In genomic region chr2:74713239-74714150, GRCm38 (mm10) we compare ENCODE assay signal across 15 mouse cellular contexts. TPM values are rescaled to one million over a fixed set of nuclear protein-coding genes. Genes with fewer than 3 reads are reported as not detected.
A peak's percentile ranks its signal among the peaks of the same experiment; 100 is the strongest.
DNase-seq lines count a peak whose midpoint lies in the region; ATAC-seq and TF ChIP-seq lines count a peak whose summit lies in the region.
"Had no signal": no experiment of that assay in that cellular context is flagged by ENCODE, and none has a peak within 500 bp of the region (broad histone marks: within the 10 kb centered on the region; RNA-seq: fewer than 3 reads in every experiment).

No protein-coding gene starts in this region.

- peaks cover 65% of the 10 kb centered on the region for H3K27me3 ChIP-seq in intestine, embryonic 14.5 days (replicated peaks; ENCODE audit: control insufficient read depth, insufficient read depth, low read length)

- DNase-seq in gastrocnemius, adult 2 months, result peak; percentile 17
- DNase-seq in gastrocnemius, postnatal 10 days, result no peak
- DNase-seq in NIH3T3 (ENCODE audit: low read depth), result peak; percentile 28
- no peak for DNase-seq in intestine, embryonic 14.5 days (ENCODE audit: low spot score)
- DNase-seq in neural tube, embryonic 10.5 days (ENCODE audit: extremely low spot score, low spot score), result peak; percentile 48
- no peak for DNase-seq in layer of hippocampus, adult 8-10 months (ENCODE audit: low spot score in 2 of 2)
- no peak for DNase-seq in cerebellum, adult 9-11 months
- DNase-seq in layer of hippocampus, adult 11-12 months (ENCODE audit: low spot score), result no peak
- DNase-seq: liver, embryonic 13.5 days; thymus, adult 18-20 months had no signal

- TF ChIP-seq CTCF in gastrocnemius, adult 2 months (IDR thresholded peaks at IDR 0.05), result no peak

- no peaks in the 10 kb centered on the region for H3K9me3 ChIP-seq in intestine, embryonic 14.5 days (ENCODE audit: control insufficient read depth, low read length)
- H3K9me3 ChIP-seq: G1E; liver, embryonic 13.5 days; midbrain, embryonic 13.5 days had no signal

- ATAC-seq in intestine, embryonic 14.5 days (replicated peaks; ENCODE audit: low FRiP score, low TSS enrichment, low read depth), result no peak
- ATAC-seq: inflammation-experienced regulatory T-cells, adult 6 months; midbrain, embryonic 13.5 days had no signal

- intact Hi-C loops in gastrocnemius, adult 2 months (cut with DNase I), result loop anchor here (5.0 kb wide), 1 partner anchor 114 kb away; the partner anchor contains the start of gene Mtx2

- no peaks in the 10 kb centered on the region for H3K36me3 ChIP-seq in intestine, embryonic 14.5 days (ENCODE audit: control insufficient read depth, insufficient read depth, low read length)
- H3K36me3 ChIP-seq: G1E; liver, embryonic 13.5 days; midbrain, embryonic 13.5 days had no signal

- 0 out of 2 replicates have a peak, but pooled peaks cover 3% of the 10 kb centered on the region for H3K4me1 ChIP-seq in intestine, embryonic 14.5 days (replicated peaks; ENCODE audit: control insufficient read depth, insufficient read depth, low read length)
- H3K4me1 ChIP-seq: liver, embryonic 13.5 days had no signal

- peak overlapping the region; percentile 62 for H3K4me2 ChIP-seq in intestine, embryonic 14.5 days (ENCODE audit: low read length)
- H3K4me2 ChIP-seq: liver, embryonic 13.5 days; midbrain, embryonic 13.5 days had no signal

- peak overlapping the region; percentile 95 for H3K27ac ChIP-seq in gastrocnemius, adult 2 months
- H3K27ac ChIP-seq in intestine, embryonic 14.5 days (ENCODE audit: low read depth), result peak overlapping the region; percentile 1; the same call in 1 of the 2 replicates
- H3K27ac ChIP-seq: left cerebral cortex, adult 2 months; liver, embryonic 13.5 days; midbrain, embryonic 13.5 days had no signal

- 18% methylated on average over 19 of the region's 19 CpGs for WGBS in intestine, embryonic 14.5 days

- H3K9ac ChIP-seq in intestine, embryonic 14.5 days (ENCODE audit: low read length), result peak overlapping the region; percentile 51; the same call in 1 of the 2 replicates
- H3K9ac ChIP-seq: liver, embryonic 13.5 days; midbrain, embryonic 13.5 days had no signal

- H3K4me3 ChIP-seq in gastrocnemius, adult 2 months, result peak overlapping the region; percentile 93
- H3K4me3 ChIP-seq in intestine, embryonic 14.5 days (ENCODE audit: low read depth, low read length), result peak overlapping the region; percentile 59
- H3K4me3 ChIP-seq: left cerebral cortex, adult 2 months; liver, embryonic 13.5 days; midbrain, embryonic 13.5 days had no signal

RNA-seq across cellular contexts. Expression of gene Hoxd4, which starts 1.8 kb away (rescaled TPM):
- 1 to 10 TPM; 1.4 to 2.0 TPM for total RNA-seq in gastrocnemius, adult 2 months (2021)
- 1 to 10 TPM; 2.1 to 4.8 TPM for total RNA-seq in gastrocnemius, postnatal 10 days (2021)
- polyA plus RNA-seq in intestine, embryonic 14.5 days (2014; fragmentation: Nextera tagmentation; extraction: Ambion mirVana), result 1.6 and 2.9 TPM in 2 replicates
- not detected for total RNA-seq in layer of hippocampus, adult 8-10 months (2022)
- total RNA-seq: left cerebral cortex, adult 2 months had no signal
- polyA plus RNA-seq: inflammation-experienced regulatory T-cells, adult 6 months; liver, embryonic 13.5 days; midbrain, embryonic 13.5 days had no signal

RNA-seq across cellular contexts. Expression of gene Hoxd3, which starts 1.8 kb away (rescaled TPM):
- total RNA-seq in gastrocnemius, adult 2 months (2021), result not detected
- total RNA-seq in gastrocnemius, postnatal 10 days (2021), result under 1 TPM in 1 of 2 experiments, not detected in 1; 0.26 TPM
- 27.6 and 27.8 TPM in 2 replicates for polyA plus RNA-seq in intestine, embryonic 14.5 days (2014; fragmentation: Nextera tagmentation; extraction: Ambion mirVana)
- not detected for total RNA-seq in layer of hippocampus, adult 8-10 months (2022)
- total RNA-seq: left cerebral cortex, adult 2 months had no signal
- polyA plus RNA-seq: inflammation-experienced regulatory T-cells, adult 6 months had no signal

RNA-seq across cellular contexts. Expression of gene Hoxd8, which starts 9.1 kb away (rescaled TPM):
- total RNA-seq in gastrocnemius, adult 2 months (2021), result 10 to 100 TPM; 39.3 to 49.0 TPM
- total RNA-seq in gastrocnemius, postnatal 10 days (2021), result 10 to 100 TPM; 38.3 to 46.1 TPM
- polyA plus RNA-seq in intestine, embryonic 14.5 days (2014; fragmentation: Nextera tagmentation; extraction: Ambion mirVana), result 6.1 and 8.4 TPM in 2 replicates
- not detected for total RNA-seq in layer of hippocampus, adult 8-10 months (2022)
- total RNA-seq: G1E; left cerebral cortex, adult 2 months had no signal
- polyA plus RNA-seq: G1E; inflammation-experienced regulatory T-cells, adult 6 months; midbrain, embryonic 13.5 days had no signal

RNA-seq across cellular contexts. Expression of gene Gm28230, which starts 13.0 kb away (rescaled TPM):
- under 1 TPM; 0.08 to 0.36 TPM for total RNA-seq in gastrocnemius, adult 2 months (2021)
- under 1 TPM; 0.21 to 0.43 TPM for total RNA-seq in gastrocnemius, postnatal 10 days (2021)
- polyA plus RNA-seq in intestine, embryonic 14.5 days (2014; fragmentation: Nextera tagmentation; extraction: Ambion mirVana), result 0.38 and 0.66 TPM in 2 replicates
- not detected for total RNA-seq in layer of hippocampus, adult 8-10 months (2022)
- total RNA-seq: left cerebral cortex, adult 2 months had no signal
- polyA plus RNA-seq: heart, embryonic 14.5 days; inflammation-experienced regulatory T-cells, adult 6 months; liver, embryonic 13.5 days; midbrain, embryonic 13.5 days had no signal

RNA-seq across cellular contexts. Expression of gene Hoxd9, which starts 16.0 kb away (rescaled TPM):
- 10 to 100 TPM; 15.8 to 19.1 TPM for total RNA-seq in gastrocnemius, adult 2 months (2021)
- 10 to 100 TPM; 12.6 to 16.1 TPM for total RNA-seq in gastrocnemius, postnatal 10 days (2021)
- 3.9 and 6.8 TPM in 2 replicates for polyA plus RNA-seq in intestine, embryonic 14.5 days (2014; fragmentation: Nextera tagmentation; extraction: Ambion mirVana)
- total RNA-seq in layer of hippocampus, adult 8-10 months (2022), result not detected
- total RNA-seq: G1E; left cerebral cortex, adult 2 months had no signal
- polyA plus RNA-seq: G1E; inflammation-experienced regulatory T-cells, adult 6 months; liver, embryonic 13.5 days; midbrain, embryonic 13.5 days had no signal

Comparison
In these comparisons a context has a peak if more than half of its experiments do, and no peak if none do; other contexts are left out.
1. DNase-seq: peak in gastrocnemius, adult 2 months (single experiment), NIH3T3 (single experiment) and neural tube, embryonic 10.5 days (single experiment); none in gastrocnemius, postnatal 10 days (single experiment), intestine, embryonic 14.5 days (single experiment), layer of hippocampus, adult 8-10 months (0 of 2), cerebellum, adult 9-11 months (single experiment) and layer of hippocampus, adult 11-12 months (single experiment).
2. RNA of gene Hoxd8, which starts 9.1 kb away (total RNA-seq): 39.3 to 49.0 TPM in gastrocnemius, adult 2 months and 38.3 to 46.1 TPM in gastrocnemius, postnatal 10 days; not detected in layer of hippocampus, adult 8-10 months; every median in the first group is over 10 times any median in the second.